Mouse (Mus musculus) right cerebral cortex, postnatal 14 days (tissue): ENCODE data around the gene Zfp784.
A peak's percentile ranks its signal among the peaks of the same experiment; 100 is the strongest.

Experiments used
- DNase-seq: peaks from one replicate; pipeline ENCODE4 v3.0.0; 2022

The Zfp784 gene

GRCm38 (mm10) chr7:5057381-5057780 lies 19.1 kb upstream of the Zfp784 start:
- DNase-seq, result no peak

DNA sequence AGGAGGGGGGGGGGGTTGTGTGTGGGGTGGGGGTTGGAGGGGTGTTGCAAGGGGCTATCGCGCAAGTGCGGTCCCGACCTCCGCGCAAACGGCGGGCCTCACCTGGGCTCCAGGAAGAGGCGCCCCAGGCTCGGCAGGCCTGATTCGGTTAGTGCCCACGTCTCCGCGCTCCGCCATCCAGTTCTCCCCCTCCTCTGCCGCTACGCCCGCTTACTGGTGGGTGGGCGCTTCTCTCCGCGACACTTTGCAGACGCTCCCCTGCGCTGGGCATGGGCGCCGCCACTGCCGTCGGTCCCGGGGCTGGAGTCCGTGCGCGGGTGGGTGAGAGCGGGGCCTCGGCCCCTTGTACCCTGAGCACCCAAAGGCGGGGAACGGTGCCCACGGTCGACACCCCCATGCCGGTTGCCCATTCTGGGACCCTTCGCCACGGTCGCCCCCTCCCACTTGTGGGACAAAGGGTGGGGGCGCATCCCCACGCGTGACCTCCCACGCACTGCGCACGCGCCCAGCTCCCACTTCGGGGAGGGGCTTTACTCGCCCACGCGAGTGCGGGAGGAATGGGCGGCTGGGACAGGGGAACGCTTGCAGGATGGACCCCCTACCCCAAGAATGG lies 18.5 kb upstream of the Zfp784 start:
- DNase-seq, result peak; percentile 70

DNA sequence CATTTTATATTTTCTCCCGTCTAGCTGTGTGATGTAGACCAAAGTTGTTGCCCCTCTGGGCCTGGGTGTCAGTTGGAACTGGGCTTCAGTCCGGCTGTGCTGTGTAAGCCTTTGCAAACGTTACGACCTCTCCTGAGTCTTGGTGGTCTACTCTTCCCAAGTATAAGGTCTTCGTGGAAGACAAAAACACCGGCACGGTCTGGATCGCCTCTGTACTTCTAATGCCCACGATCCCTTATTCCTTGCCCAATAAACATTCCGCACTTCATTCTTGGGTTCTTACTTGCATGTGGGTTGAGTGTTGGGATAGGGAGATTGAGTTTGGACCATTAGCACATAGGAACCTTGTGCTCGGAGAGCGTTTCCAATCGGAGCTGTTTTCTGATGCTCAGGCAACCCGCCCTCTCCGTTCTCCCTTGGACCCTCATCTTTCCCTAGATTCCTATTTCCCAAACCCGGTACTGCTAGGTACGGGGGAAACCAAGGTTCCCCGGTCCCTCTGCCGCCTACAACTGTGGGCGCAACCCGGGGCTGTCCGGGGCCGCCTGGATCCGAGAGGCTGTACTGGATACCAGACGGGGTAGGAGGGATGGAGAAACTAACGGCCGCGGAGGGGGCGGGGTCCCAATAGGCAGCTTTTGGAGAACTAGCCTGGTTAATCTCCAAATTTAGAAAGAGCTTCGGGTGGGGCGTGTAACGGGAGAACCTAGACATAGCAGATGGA lies 15.4 kb upstream of the Zfp784 start:
- peak; percentile 38 for DNase-seq

DNA sequence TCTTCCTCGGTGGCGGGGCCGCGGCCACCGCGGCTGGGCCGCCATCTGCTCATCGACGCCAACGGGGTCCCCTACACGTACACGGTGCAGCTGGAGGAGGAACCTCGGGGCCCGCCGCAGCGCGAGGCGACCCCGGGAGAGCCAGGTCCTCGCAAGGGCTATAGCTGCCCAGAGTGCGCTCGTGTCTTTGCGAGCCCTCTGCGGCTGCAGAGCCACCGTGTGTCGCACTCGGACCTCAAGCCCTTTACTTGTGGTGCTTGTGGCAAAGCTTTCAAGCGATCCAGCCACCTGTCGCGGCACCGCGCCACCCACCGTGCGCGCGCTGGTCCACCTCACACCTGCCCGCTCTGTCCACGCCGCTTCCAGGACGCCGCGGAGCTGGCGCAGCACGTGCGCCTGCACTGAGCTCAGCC lies 14.7 kb upstream of the Zfp784 start:
- DNase-seq, result peak; percentile 35

DNA sequence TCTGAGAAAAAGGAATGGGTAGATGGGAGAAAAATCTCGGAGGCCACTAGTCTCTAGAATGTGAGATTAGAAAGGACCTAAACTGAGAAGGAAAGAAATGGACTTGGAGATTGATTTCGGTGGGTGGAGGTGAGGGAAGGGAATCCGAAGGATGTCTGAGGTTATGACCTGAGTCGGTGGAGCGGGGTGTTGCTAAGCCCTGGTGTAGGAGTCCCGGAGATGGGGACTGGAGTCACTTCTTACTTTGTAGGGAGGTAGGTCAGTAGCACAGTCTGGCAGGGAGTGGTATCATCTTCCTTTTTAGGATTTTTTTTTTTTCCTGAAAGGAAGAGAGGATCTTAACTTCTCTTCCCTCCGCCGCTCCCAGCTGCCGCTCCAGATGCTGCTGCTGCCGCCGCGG lies 14.2 kb upstream of the Zfp784 start:
- DNase-seq, result no peak

GRCm38 (mm10) chr7:5051193-5052192 lies 13.2 kb upstream of the Zfp784 start, which contains the start of gene Zfp580:
Zfp580 (plus strand) TSS chr7:5051538.
- DNase-seq, result peak; percentile 74

DNA sequence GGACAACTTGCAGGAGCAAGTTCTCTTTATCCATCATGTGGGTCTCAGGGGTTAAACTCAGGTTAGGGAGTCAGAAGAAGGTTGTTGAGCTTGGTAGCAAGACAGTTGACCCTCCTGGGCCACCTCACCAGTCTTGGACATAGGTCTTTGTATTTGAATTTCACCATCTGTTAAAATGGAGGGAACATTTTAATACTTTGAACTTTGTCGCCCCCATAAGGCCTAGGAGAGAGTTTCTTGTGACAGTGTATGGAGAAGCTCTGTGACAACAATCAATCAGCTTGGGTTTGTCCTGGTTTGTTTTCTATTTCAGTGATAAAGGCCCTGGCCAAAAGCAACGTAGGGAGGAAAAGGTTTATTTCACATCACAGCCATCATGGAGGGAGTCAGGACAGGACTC lies 9.1 kb upstream of the Zfp784 start:
- DNase-seq, result no peak

DNA sequence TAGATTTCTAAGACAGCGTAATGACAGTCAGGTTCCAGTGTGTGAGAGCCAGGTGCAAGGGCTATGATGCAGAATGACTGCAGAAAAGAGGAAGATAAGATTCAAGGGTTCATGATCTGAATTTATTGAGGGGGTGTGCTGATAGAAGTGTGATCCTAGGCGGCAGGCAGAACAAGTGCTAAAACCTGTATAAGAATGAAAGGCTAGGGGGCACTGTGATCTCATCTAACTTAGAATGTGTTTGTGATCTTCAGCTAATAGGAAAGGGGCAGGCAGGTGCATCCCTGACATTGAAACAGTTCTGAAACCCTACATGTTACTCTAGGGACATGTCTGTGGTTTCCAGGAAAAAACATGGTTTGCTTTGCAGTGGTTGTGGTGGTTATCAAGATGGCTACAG lies 7.9 kb upstream of the Zfp784 start:
- no peak for DNase-seq

GRCm38 (mm10) chr7:5044981-5045380 lies 6.7 kb upstream of the Zfp784 start:
- no peak for DNase-seq

- DNase-seq, result no peak
Observed at GRCm38 (mm10) chr7:5038940-5039339, 694 bp upstream of the Zfp784 start.

DNA sequence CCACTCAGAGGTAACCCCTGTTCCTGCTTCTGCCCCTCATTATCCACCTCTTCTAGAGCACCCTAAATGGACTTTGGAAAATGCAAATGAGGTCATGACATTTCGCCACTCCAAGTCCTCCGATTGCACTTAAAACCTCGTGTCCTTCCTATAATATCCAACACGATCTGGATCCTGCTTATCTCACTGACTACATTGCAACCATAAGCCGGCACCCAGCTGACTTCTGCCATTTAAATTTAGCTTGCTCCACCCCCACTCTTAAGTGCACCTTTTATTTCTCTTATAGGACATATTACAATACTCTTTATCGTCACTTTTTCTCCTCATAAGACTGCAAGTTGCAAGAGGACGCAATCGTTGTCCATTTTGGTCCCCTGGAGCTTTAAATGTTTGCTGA lies 779 bp downstream of the Zfp784 start:
- DNase-seq, result no peak

DNA sequence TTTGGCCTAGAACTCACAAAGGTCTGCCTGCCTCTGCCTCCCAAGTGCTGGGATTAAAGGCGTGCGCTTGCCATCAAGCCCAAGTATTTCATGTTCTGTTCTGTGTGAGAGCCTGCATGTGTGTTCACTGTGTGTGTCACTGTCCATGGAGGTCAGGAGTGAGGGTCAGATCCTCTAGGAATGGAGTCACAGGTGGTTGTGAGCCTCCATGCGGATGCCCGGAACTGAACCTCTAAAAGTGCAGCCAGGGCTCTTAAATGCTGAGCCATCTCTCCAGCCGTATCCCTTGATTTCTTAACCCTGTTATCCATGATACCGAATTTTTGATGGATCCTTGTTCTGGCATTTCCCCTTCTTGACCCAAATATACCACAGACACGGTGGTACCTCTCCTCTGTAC lies 1.2 kb downstream of the Zfp784 start:
- no peak for DNase-seq

- DNase-seq, result no peak
Observed at GRCm38 (mm10) chr7:5036136-5036535, 2.1 kb downstream of the Zfp784 start.

DNA sequence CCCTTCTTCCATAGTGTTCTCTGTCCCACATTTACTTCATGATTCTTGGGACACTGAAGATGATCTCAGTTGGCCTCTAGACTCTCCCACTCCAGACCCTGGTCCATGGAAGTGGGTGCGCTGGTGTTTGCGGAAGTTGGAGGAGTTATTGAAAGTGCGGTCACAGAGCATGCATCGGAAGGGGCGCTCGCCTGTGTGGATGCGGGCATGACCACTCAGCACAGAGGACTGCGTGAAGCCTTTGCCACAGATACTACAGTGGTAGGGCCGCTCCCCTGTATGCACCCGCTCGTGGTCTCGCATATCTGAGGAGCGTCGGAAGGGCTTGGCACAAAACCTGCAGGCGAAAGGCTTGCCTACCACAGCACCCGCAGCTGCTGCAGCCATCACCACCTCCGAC lies 2.6 kb downstream of the Zfp784 start:
- no peak for DNase-seq

DNA sequence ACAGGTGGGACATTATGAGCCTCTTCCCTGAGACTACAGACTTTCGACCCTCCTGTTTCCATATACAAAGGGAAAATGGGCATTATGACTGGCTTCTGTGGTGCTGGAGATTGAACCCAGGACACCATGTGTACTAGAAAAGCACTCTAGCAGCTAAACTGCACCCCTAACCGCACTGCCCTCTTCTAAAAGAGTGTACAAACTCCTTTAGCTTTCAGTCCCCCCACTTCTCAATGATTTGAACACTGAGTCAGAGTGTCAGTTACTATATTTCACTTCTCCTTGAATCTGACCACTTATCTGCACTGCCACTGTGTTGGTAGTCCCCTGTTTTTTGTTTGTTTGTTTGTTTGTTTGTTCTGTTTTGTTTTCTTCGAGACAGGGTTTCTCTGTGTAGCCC lies 4.4 kb downstream of the Zfp784 start, which contains the start of gene 4632433K11Rik:
4632433K11Rik (plus strand) TSS at position 301 of the 400 bp plus-strand sequence.
- DNase-seq, result no peak

DNA sequence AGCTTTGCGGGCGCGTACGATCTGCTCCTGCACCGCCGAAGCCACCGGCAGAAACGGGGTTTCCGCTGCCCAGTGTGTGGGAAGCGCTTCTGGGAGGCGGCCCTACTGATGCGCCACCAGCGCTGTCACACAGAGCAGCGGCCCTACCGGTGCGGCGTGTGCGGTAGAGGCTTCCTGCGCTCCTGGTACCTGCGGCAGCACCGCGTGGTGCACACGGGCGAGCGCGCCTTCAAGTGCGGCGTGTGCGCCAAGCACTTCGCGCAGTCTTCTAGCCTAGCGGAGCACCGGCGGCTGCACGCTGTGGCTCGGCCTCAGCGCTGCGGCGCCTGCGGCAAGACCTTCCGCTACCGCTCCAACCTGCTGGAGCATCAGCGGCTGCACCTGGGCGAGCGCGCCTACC lies 6.8 kb downstream of the Zfp784 start:
- no peak for DNase-seq

- no peak for DNase-seq
Observed at GRCm38 (mm10) chr7:5030554-5031275, 7.5 kb downstream of the Zfp784 start.

DNA sequence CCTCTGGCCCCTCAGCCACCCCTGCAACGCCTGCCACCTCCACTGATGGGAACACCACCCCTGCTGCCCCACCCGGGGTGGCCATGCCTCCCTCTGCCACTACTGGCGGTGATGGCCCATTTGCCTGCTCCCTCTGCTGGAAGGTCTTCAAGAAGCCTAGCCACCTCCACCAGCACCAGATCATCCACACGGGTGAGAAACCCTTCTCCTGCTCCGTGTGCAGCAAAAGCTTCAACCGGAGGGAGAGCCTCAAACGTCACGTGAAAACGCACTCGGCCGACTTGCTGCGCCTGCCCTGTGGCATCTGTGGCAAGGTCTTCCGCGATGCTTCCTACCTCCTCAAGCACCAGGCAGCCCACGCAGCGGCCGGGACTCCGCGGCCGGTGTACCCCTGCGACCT lies 8.3 kb downstream of the Zfp784 start:
- DNase-seq, result no peak

GRCm38 (mm10) chr7:5029543-5029942 lies 8.7 kb downstream of the Zfp784 start:
- DNase-seq, result no peak

GRCm38 (mm10) chr7:5021197-5021596 lies 17.0 kb downstream of the Zfp784 start:
- no peak for DNase-seq

DNA sequence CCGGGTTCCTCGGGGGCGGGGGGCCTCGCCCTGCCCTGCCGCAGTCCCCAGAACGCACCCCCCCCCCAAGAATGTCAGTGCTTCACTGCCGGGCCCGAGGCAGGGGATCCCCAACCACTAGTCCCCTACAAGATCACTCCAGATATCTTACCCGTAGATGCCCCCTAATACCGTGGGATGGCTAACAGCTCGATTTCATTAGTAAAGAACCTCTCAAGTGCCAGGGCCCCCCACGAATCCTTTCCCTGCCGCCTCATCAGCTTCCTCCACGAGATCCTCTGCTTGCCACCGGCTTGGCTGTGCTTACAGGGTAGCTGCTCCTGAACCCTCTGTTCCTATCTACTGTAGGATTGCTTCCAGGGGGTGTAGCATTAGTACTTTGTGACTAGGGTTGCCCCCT lies 17.6 kb downstream of the Zfp784 start:
- no peak for DNase-seq

DNA sequence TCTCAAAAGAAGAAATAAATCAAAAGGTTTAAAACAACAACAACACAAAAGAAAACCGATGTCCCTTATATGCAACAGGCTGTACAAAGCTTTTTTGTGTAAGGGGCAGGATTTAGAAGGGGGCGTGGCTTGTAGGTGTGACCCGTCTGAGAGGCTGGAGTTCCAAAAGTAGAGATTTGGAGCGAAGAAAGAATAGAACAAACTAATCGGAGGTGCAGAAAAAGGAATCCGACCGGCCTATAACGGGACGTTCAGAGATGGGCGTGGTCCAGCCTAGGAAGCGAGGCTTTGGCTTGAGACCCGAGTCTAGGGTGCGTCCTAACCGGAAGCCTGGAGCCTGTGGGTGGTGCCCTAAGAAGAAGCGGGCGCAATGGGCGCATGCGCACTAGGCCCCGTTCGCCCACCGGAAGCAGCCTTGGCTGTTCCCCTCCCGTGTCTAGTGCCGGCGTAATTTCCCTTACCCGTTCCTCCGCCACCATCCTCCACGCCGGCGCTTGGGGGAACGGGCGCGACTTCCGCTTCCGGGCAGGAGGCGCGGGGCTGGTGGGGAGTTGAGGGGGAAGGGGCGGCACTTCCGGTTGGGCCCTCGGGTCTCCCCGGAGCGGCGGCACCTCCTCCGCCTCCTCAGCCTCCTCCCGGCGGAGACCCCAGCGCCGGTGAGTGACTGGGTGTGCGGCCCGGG lies 18.1 kb downstream of the Zfp784 start, which contains the start of the genes Zfp865 and Ccdc106:
Zfp865 (plus strand) TSS at position 377 of the 682 bp plus-strand sequence.
Ccdc106 (plus strand) TSS at position 554 of the 682 bp plus-strand sequence.
- DNase-seq, result peak; percentile 100
